Mouse (Mus musculus) liver, postnatal 0 days (tissue): Measurements from ENCODE around the gene Tbc1d5.

Source experiments
- CTCF ChIP-seq: sonication (generic); IDR thresholded peaks from 2 replicates; pipeline ENCODE4 v1.5.1; 2016; ENCODE audit warnings: antibody characterized with exemption, low read depth
- EP300 ChIP-seq: IDR thresholded peaks from 2 replicates; pipeline ENCODE4 v1.6.1; 2016; ENCODE audit warnings: antibody characterized with exemption, low read depth, mild to moderate bottlenecking

- no peak for TF ChIP-seq CTCF
- no peak for TF ChIP-seq EP300
These were observed 19.9 kb downstream of the Tbc1d5 start for GRCm38 (mm10) chr17:51159261-51159660.
